Mouse (Mus musculus): ENCODE data around the gene Syt8.

Syt8 gene

DNA sequence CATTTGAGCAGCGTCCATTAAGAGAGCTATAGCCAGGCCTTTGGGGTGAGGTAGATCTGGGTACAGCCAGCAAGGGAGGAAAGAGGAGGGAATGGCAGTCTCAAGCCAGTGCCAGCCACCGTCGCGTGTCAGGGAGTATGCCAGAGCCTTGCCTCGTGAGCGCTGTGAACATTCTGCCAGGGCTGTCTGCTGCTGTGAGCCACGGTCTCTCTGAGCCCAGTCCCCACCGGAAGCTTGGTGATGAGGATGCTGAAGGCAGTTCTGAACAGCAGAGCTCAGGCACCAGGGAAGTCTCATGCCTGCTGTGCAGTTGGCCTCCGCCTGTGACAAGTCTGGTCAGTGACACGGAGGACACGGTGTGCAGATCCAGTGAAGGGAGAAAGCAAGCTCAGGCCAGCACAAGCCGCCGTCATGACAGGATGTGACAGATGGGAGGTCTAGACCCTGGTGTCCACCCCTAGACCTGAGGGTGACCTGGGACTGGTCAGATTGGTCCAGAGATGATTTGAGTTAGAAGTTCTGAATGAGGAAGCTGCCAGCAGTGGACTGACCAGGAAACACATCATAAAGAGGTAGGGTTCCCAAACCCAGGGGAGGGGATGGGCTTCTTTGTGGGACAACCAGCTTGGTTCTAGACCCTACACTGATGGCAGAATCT, 42.3 kb downstream of the Syt8 start:
- no peak for DNase-seq (ENCODE audit: low read depth)

GRCm38 (mm10) chr7:142478001-142478400, 43.4 kb downstream of the Syt8 start:
- DNase-seq (ENCODE audit: low read depth): no peak

DNA sequence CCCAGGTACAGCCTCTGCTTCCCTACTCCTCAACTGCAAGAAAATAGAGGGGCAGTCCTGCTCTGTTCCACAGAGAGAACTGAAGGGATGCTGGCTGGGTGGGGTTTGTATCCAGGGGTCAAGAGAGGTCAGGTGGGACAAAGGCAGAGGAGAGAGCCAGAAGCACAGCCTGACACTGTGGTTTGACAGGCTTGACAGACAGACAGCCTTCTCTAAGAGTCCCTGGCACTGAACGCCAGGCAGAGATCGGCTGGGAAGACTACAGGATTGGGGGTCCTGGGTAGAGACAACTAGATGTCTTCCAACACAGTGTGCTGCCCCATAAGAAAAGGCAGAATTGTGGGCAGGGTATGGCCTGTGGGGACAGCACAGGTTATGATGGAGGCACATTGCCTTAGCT, 43.9 kb downstream of the Syt8 start:
- no peak for DNase-seq (ENCODE audit: low read depth)

- no peak for DNase-seq (ENCODE audit: low read depth)
These were observed 44.7 kb downstream of the Syt8 start for GRCm38 (mm10) chr7:142479307-142479706.

DNA sequence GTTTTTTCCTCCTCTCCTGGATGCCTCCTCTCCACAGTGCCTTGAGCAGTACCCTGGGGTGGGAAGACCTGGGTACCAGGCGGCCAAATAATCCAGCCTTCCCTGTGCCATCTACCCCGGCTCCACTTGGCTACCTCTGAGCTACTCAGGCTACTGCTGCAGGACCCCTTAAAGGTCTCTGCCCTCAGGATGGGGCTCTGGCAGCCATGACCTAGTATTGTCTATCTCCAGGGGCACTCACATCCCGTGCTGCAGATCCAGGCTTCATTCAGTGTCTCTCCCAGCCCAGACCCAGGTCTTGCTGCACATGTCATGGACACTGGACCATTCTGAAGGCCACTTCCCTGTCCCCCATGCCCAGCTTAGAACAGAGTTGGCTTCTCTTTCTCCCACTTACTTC, 45.2 kb downstream of the Syt8 start:
- DNase-seq (ENCODE audit: low read depth): no peak

- DNase-seq (ENCODE audit: low read depth): no peak
These were observed 46.0 kb downstream of the Syt8 start for GRCm38 (mm10) chr7:142480661-142481060.

GRCm38 (mm10) chr7:142481186-142481567, 46.5 kb downstream of the Syt8 start:
- peak; percentile 46 for DNase-seq (ENCODE audit: low read depth)

- DNase-seq (ENCODE audit: low read depth): peak; percentile 31
These were observed 47.1 kb downstream of the Syt8 start for GRCm38 (mm10) chr7:142481568-142482255.

DNA sequence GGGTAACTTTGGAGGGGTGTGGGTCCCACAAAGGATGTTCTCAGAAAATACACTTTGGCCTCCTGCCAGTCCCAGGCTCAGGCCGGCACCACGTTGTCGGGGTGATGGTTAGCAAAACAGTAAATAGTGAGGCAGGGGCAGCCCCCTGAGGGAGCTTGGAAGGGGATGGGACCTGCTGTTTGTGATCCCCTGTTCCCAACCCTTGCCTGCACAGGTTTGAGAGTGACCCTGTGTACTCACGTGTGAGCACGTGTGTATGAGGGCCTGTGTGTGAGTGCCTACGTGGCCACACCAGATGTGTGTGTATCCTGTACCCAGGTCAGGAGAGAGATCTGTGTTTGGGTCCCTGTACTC, 47.6 kb downstream of the Syt8 start:
- peak; percentile 29 for DNase-seq (ENCODE audit: low read depth)

- no peak for DNase-seq (ENCODE audit: low read depth)
These were observed 48.5 kb downstream of the Syt8 start for GRCm38 (mm10) chr7:142483136-142483535.

- no peak for DNase-seq (ENCODE audit: low read depth)
These were observed 50.1 kb downstream of the Syt8 start for GRCm38 (mm10) chr7:142484780-142485179.

- DNase-seq (ENCODE audit: low read depth): no peak
These were observed 52.1 kb downstream of the Syt8 start for GRCm38 (mm10) chr7:142486751-142487162.

DNA sequence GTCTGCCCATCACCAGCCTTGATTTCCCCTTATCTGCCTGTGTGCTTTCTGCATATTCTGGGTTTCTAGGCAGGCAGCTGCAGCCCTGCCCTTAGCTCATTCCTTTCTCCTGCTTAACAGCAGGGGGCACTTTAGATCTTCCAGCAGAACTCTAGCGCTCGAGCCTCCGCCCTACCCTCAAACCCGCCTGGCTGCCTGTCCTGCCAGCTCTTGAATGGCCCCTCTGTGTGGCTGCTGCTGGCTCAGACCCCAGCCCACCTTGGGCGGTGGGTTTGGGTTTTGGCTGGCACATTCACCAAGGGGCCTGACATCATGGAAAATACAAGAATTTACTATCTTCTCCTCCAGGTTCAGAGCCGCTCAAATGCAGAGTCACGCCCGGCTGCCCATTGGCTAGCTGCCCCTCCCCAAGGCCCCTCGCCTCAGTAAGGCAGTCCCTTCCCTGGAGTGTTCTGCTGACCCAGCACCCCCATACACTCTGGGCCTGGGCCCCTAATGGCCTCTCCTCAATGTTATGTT, 52.8 kb downstream of the Syt8 start:
- DNase-seq (ENCODE audit: low read depth): no peak

- no peak for DNase-seq (ENCODE audit: low read depth)
These were observed 53.4 kb downstream of the Syt8 start for GRCm38 (mm10) chr7:142488053-142488452.

Data from naive thymus-derived CD4-positive, alpha-beta T cell, adult 2 months (primary cell).